Mouse (Mus musculus): ENCODE results near the gene Hpca.

DNA sequence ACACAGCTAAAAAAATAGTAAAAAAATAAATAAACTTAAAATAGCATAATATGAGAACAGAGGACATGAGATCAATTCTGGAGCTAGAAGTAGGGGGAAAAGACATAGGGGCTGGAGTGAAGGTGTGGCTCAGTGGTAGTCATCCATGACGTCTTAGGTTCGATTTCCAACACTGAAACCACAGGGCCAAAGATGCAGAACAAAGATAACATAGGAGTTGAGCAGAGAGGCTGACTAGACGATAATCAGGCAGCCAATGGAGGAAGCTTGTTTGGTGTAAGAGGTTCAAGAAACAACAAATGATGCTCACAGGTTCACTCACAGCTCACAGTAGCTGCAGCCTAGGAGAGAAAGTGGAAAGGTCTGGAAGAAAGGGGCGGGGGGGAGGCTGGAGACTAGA, 19.0 kb upstream of the Hpca start:
- TF ChIP-seq CTCF (IDR thresholded peaks at IDR 0.05; ENCODE audit: extremely low read depth, insufficient read depth, low read length) (no peak), POLR2A (IDR thresholded peaks at IDR 0.05; ENCODE audit: extremely low read depth, insufficient read depth, low read length) (no peak)

Data from cortical plate, adult 2 months (tissue).